Mouse (Mus musculus) ES-Bruce4 (cell line): ENCODE measurements around the gene Bcl11a. TPM values are rescaled to one million over a fixed set of nuclear protein-coding genes. Genes with fewer than 3 reads are reported as not detected.

Source experiments
- H3K27ac ChIP-seq: 2 replicates; pipeline ENCODE4 v1.5.1; 2012; ENCODE audit warnings: low read length, inconsistent platforms; ENCODE audit not compliant: insufficient read depth
- H3K27me3 ChIP-seq: 2 replicates; pipeline ENCODE4 v1.6.1; 2012; ENCODE audit warnings: mild to moderate bottlenecking, low read length, inconsistent platforms; ENCODE audit not compliant: control insufficient read depth, poor library complexity, insufficient read depth, severe bottlenecking
- H3K36me3 ChIP-seq: 2 replicates; pipeline ENCODE4 v1.6.1; 2012; ENCODE audit warnings: inconsistent platforms, mild to moderate bottlenecking, low read length, moderate library complexity; ENCODE audit not compliant: control insufficient read depth, poor library complexity, insufficient read depth, severe bottlenecking
- H3K4me1 ChIP-seq: one replicate; pipeline ENCODE4 v1.8.1; 2011; ENCODE audit warnings: low read length; ENCODE audit not compliant: control insufficient read depth, insufficient read depth
- H3K4me3 ChIP-seq: 2 replicates; pipeline ENCODE4 v1.5.1; 2011; ENCODE audit warnings: low read depth, mild to moderate bottlenecking, low read length
- H3K9ac ChIP-seq: 2 replicates; pipeline ENCODE4 v1.6.1; 2012; ENCODE audit warnings: low read depth, mild to moderate bottlenecking, inconsistent platforms; ENCODE audit not compliant: poor library complexity, severe bottlenecking
- H3K9me3 ChIP-seq: replicated peaks from 2 replicates; pipeline ENCODE4 v1.6.1; 2012; ENCODE audit warnings: mild to moderate bottlenecking, low read length, inconsistent platforms; ENCODE audit not compliant: control insufficient read depth, poor library complexity, insufficient read depth, severe bottlenecking
- CTCF ChIP-seq: IDR thresholded peaks from one replicate; pipeline ENCODE4 v1.8.1; 2011; ENCODE audit warnings: low read depth, low read length
- EP300 ChIP-seq: IDR thresholded peaks from 2 replicates; pipeline ENCODE4 v1.6.1; 2011; ENCODE audit warnings: low read depth, low read length; ENCODE audit not compliant: insufficient read depth
- POLR2A ChIP-seq: IDR thresholded peaks from one replicate; pipeline ENCODE4 v1.8.1; 2011; ENCODE audit warnings: low read length; ENCODE audit not compliant: insufficient read depth
- polyA plus RNA-seq: library from polyadenylated mRNA; stranded (reverse); fragments of >200 nt; gene quantifications from 2 replicates; pipeline ENCODE4 v1.2.4, GENCODE M21; 2011; ENCODE audit warnings: low read depth; ENCODE audit not compliant: missing spikeins, insufficient read depth, insufficient read length

The Bcl11a gene
- polyA plus RNA-seq, 1 experiment = 0.36 TPM

DNA sequence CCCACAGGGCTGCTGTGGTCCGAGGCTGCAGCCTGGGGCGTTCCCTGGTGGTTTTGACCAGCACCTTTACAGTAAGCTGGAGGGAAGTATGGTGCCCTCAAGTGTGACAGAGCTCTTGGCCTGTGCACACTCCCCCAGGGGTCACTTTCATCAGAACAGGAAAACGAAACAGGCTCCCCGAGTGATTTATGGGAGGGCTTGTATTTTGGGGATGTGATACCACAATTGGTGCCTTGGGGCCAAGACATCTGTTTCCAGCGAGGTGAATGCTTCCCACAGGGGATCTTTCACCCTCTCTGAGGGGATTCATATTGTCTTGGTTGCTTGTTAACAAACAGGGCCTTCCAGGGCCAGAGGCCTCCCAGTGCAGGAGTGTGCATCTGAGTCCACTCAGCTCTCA lies 122.5 kb downstream of the Bcl11a start:
- H3K9me3 ChIP-seq = no peaks in the 10 kb centered on the region
- no peak overlapping the region for H3K27ac ChIP-seq
- H3K4me3 ChIP-seq = no peak overlapping the region
- no peak overlapping the region for H3K9ac ChIP-seq
- TF ChIP-seq EP300 = no peak
- no peak for TF ChIP-seq POLR2A
- no peak for TF ChIP-seq CTCF
- H3K27me3 ChIP-seq = no peaks in the 10 kb centered on the region
- peaks cover 2% of the 10 kb centered on the region for H3K4me1 ChIP-seq
- H3K36me3 ChIP-seq = no peaks in the 10 kb centered on the region

DNA sequence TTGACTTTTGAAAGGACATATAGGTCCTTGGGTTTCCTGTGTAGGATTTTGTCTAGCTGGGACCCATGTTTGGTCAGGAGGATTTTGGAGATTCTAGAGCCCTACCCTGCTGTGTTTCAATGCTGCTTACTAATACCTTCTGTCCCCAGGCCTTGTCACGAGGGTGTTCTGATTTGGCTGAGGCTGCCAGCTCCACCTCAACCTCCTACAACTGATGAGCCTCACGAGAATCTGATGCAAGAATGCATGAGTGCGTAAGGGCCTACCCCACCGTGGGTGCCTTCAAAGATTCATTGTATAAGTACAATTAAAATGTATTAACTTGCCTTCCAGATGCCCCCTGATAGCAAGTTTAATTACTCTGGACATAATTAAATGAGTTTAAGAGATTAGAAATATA lies 123.4 kb downstream of the Bcl11a start:
- TF ChIP-seq CTCF = no peak
- TF ChIP-seq POLR2A = no peak
- TF ChIP-seq EP300 = no peak
- no peaks in the 10 kb centered on the region for H3K9me3 ChIP-seq
- H3K9ac ChIP-seq = no peak overlapping the region
- H3K27ac ChIP-seq = no peak overlapping the region
- H3K4me1 ChIP-seq = peaks cover 2% of the 10 kb centered on the region
- no peaks in the 10 kb centered on the region for H3K27me3 ChIP-seq
- H3K4me3 ChIP-seq = no peak overlapping the region
- no peaks in the 10 kb centered on the region for H3K36me3 ChIP-seq

DNA sequence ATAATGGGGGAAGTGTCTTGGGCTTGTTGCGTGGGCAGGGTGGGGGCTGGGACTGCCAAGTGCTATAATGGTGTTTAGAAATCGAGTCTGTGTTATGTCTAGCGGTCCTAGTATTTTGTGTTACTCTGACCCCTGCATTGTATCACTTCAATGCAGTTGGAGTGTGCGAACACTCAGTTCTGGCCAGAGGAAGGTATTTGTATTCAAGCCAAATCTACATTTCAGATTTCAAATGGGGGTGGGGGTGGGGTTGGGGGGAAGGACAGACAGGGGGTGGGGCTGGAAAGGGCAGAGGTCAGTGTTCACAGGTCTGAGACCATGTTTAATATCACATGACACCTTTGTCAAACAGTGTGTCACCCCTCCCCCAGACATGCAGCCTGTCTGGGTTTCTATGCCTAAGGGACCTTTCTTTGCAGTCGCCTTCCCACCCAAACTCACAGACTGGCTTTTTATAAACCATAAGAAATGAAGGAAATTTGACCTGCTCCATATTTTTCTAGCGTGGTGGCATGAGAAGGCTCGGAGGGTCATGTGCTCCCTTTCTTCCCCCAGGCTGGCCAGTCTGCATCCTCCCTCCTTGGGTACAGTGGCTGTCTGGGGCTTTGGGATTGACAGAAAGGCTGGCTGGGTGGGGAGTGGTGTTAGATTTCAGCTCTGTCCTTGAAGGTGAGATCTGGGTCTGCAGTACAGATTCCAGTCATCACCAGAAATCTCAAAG lies 124.9 kb downstream of the Bcl11a start:
- H3K36me3 ChIP-seq = no peaks in the 10 kb centered on the region
- no peak overlapping the region for H3K4me3 ChIP-seq
- H3K4me1 ChIP-seq = peaks cover 2% of the 10 kb centered on the region
- no peak overlapping the region for H3K9ac ChIP-seq
- no peak; the same call in 1 of the 2 replicates for TF ChIP-seq EP300
- TF ChIP-seq CTCF = no peak
- no peak for TF ChIP-seq POLR2A
- H3K9me3 ChIP-seq = no peaks in the 10 kb centered on the region
- no peaks in the 10 kb centered on the region for H3K27me3 ChIP-seq
- H3K27ac ChIP-seq = peak overlapping the region; percentile 45; the same call in 1 of the 2 replicates

DNA sequence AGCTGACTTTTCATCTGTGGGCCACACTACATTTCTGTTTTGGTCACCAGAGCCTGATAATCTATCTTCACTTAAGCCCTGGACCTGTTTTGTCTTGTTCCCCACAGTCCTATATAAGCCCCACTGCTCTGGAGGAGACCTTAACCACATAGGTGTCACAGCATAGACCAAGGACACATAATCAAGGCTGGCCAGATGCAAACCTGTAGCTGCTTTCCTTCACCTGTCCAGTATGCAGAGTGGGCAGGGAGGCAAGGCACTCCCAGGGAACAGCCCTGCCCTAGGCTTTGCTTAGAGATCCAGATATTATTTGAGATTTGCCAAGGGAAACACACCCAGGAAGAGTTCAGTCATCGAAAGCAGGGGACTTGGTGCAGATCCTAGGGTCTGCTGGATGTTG lies 125.6 kb downstream of the Bcl11a start:
- TF ChIP-seq POLR2A = no peak
- no peak for TF ChIP-seq CTCF
- no peak for TF ChIP-seq EP300
- Histone ChIP-seq H3K4me3 (no peak overlapping the region), H3K9ac (no peak overlapping the region), H3K36me3 (no peaks in the 10 kb centered on the region), H3K27ac (no peak overlapping the region), H3K9me3 (no peaks in the 10 kb centered on the region), H3K27me3 (no peaks in the 10 kb centered on the region), H3K4me1 (peaks cover 2% of the 10 kb centered on the region)

DNA sequence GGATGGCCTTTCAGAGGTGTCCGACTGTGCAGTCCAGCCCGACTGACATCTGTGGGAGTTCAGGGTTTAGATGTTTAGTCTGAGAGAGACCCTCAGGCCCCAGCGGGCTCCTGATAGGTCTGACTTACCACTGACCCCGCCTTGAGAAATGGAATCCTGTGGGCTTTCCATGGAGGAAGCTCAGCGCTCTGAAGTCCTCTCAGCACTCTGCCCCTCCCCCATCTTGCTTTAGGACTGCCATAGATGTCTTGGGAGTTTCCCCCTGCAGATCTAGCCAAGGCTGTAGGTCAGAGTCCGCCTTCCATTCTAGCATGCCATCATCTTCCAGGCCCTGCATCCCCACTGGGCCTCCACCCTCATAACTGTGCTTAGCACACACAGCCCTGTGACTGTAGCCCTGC lies 131.1 kb downstream of the Bcl11a start:
- no peak overlapping the region for H3K27ac ChIP-seq
- H3K27me3 ChIP-seq = no peaks in the 10 kb centered on the region
- no peaks in the 10 kb centered on the region for H3K36me3 ChIP-seq
- no peak overlapping the region for H3K9ac ChIP-seq
- TF ChIP-seq POLR2A = no peak
- TF ChIP-seq CTCF = no peak
- no peak for TF ChIP-seq EP300
- H3K4me3 ChIP-seq = no peak overlapping the region
- H3K4me1 ChIP-seq = no peaks in the 10 kb centered on the region
- no peaks in the 10 kb centered on the region for H3K9me3 ChIP-seq

DNA sequence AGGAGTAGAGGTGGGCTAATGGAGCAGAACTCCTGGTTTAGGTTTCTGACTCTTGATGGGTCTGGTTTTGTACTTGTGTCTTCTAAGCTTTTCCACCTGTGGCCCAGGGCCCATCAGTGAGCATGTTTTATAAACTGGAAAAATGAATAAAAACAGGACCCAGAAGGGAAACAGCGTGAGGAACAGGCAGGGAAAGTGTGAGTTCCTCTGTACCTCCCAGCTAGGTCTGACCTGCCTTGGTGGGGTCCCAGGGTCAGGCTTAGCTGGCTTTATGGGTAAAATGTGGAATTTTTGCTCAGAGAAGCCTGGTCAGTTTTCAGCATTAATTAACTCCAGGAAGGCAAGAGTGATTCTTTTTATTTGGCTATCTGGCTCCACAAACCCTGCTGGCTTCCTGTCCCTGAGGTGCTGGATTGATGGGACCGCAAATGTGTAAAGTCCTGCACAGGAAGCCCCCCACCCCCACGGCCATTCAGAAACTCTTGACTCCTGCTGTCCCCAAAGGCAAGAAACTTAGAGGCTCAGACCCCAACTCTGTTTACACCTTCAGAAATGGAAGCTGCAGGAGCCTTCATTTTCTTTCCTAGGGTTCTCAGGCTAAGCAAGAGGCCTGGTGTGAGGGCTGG lies 136.8 kb downstream of the Bcl11a start:
- H3K9ac ChIP-seq = no peak overlapping the region
- H3K4me3 ChIP-seq = no peak overlapping the region
- H3K27me3 ChIP-seq = no peaks in the 10 kb centered on the region
- H3K27ac ChIP-seq = no peak overlapping the region
- no peak for TF ChIP-seq CTCF
- TF ChIP-seq EP300 = no peak
- no peak for TF ChIP-seq POLR2A
- H3K4me1 ChIP-seq = no peaks in the 10 kb centered on the region
- no peaks in the 10 kb centered on the region for H3K9me3 ChIP-seq
- no peaks in the 10 kb centered on the region for H3K36me3 ChIP-seq
